Mouse (Mus musculus) frontal cortex, postnatal 36 days (tissue): ENCODE data around the gene Coil.
"Not testable (repeated sequence)": the region's sequence is repeated elsewhere in the genome, so short reads cannot be mapped to it uniquely, and the experiment has no call there.

Experiments
- DNase-seq, 2 experiments: peaks; one replicate each; pipeline ENCODE4 v3.0.0; 2022; ENCODE audit warnings: low spot score in 2 of 2

Coil gene

DNA sequence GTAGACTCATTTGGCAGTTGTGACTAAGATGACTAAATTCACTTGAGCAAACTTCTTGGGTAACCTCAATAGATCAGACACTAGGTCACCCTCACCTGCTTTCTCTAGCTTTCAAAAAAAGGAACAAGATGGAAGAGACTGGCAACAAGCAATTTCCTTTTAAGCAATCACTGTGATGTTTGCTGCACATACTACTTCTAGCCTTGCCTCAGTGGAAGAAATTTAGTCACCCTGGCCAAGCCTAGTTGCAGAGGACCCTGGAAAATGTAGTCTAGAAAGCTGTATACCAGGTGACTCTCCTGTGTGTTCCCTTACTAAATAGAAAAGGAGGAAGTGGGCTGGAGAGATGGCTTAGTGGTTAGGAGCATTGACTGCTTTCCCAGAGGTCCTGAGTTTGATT lies 36.4 kb downstream of the Coil start:
- DNase-seq, result no peak

DNA sequence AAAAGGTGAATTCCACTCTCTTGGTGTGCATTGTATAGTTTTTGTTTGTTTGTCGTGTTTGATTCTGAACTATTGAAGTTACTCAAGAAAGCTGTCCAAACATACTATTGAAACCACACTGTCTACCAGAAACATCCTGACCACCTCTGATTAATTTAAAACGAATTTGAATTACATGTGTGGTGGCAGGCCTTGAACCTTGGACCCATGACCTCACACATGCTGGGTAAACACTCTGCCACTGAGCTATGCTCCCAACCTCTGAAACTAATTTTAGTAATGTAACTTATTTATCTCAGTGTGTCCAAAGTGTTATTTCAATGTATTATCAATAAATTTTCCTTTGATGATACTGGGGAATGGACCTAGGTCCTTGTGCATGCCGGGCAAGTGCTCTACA lies 37.5 kb downstream of the Coil start:
- no peak for DNase-seq

DNA sequence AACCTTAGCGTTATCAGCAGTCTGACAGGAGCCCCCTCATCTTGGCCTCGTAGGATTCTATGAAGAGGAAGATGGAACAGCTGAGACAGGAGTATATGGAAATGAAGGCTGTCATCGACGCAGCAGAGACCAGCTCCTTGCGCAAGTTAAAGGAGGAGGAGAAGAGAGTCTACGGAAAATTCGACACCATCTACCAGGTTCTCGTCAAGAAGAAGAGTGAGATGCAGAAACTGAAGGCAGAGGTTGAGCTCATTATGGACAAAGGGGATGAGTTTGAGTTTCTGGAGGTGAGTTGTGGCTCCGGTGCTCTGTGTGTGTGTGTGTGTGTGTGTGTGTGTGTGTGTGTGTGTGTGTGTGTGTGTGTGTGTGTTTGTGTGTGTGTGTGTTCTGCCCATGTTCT lies 39.0 kb downstream of the Coil start:
- no peak for DNase-seq

DNA sequence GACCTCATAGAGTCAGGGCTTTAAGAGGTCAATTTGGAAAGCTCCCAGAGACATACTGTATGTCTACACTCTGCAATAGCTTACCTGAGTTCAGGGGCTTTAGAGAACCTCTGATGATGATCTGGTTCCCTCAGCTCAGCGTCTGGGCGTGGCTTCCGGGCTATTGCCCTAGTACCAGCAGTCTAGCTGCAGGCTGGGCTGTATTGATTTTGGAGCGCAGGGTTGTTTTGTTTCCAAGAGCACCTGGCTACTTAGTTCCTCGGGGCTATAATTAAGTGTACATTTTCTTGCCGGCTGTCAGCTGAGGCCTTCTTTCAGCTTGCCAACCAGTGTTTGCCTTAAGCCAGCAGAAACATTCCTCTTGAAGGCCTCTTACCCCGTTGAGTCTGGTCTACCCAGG lies 39.4 kb downstream of the Coil start:
- DNase-seq, result no peak

DNA sequence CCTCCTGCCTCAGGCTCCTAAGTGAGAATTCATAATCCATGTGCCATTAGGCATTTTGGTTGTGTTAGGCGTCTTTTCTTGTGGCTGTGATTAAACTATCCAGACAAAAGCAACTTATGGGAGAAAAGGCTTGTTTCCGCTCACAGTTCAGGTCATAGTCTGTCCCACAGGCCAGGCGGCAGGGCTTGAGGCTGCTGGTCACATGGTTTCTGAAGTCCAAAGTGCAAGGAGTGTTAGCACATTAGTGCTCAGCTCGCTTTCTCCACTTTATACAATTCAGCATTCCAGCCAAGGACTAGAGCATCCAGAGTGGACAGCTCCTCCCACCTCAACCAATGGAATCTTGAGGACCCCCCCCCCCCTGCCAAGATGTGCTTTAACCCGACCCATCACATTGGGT lies 42.2 kb downstream of the Coil start:
- no peak for DNase-seq

DNA sequence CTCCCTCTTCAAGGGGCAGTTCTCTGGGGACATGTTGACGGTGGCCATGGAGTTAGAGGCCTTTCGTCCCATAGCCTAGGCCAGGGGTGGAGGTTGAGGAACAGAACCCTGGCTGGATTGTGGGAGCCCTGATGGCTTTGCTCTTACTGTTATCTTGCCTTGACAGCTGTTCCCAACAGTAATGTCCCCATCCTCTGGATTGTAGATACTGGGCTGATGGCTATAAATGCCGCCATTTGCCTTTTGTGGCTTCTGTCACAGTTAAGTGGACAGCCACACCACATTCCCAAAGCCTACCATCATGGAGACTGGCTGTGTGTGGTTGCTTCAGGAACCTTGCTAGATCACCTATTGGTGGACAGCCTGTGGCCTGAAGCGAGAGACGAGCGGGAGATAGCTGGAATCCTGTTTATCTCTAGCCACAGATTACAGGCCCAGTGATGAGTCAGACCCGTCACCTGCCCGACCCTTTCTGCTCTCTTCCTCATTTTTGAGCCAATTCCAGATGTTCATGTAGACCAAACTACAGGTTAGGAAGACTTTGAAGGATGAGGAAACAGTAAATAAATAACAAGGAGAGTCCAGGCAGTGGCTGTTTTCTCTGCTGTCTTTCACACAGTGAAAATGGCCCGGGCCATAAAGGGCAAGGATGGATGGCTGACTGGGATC lies 47.6 kb downstream of the Coil start:
- no peak for DNase-seq

DNA sequence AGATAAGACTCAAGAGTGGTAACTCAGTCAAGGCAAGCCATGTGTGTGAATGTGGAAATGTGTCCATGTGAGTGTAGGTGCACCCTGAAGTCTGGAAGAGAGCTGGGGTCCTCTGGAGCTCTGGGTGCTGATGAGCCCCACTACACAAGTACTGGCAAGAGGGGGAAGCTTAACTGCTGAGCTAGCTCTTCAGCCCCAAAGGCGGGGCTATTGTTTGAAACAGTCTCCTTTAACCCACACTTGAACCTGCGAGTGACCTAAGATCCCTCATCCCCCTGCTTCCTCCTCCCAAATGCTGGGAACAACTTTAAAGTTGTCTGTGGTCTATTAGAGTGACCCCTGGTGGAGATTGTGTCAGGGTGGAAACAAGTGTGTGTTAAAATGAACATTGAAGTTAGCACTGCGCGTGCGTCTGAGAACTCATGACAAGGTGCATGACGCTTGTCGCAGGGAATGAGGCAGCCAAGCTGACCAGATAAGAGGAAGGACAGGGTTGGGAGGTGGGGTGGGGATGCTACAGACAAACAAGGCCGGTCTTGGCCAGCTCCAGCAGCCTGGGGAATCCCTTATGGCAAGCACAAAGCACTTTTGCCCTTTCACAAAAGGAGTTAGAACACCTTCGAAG lies 50.7 kb downstream of the Coil start:
- no peak for DNase-seq

DNA sequence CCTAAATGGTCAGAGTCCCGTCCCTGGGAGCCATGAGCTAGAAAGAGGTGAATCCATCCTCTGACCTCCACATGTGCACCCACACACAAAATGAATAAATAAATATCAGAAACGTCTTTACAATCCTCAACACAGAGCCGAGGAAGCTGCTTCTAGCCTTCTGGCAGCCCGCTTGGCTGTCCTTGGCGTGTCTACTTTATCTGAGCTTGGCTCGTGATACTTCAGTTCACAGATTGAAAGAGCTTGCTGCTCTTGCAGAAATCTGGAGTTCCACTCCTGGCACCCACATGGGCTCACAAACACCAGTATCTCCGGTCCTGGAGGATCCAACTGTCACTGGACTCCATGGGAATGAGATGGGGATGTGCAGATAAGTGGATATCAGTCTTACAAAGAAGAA lies 51.6 kb downstream of the Coil start:
- DNase-seq, result no peak

DNA sequence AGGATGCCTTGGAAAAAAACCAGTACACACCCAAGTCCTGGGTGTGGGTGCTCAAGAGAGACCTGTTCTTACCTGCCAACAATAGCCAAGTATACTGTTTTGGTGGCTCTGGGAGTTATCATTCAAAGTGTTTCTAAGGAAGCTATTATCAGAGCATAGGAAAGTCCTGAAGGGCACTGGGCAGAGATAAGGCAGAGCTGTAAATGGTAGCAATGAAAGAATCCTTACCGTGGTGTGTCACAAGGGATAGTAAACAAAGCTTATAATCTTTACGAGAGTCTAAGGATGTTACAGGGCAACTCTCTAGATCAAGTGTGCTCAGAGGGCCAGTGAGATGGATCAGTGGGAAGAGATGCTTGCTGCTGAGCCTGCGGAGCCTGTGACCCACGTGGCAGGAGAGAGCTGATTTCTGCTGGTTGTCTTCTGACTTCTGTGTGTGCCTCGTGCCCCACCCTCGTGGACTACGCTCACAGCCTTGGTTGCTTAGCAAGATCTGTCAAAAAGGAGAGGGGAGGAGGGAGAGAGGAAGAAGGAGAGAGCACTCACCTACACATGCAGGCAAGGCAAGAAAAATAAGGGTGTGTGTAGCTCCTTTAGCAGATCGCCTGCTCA lies 52.2 kb downstream of the Coil start:
- no peak for DNase-seq

DNA sequence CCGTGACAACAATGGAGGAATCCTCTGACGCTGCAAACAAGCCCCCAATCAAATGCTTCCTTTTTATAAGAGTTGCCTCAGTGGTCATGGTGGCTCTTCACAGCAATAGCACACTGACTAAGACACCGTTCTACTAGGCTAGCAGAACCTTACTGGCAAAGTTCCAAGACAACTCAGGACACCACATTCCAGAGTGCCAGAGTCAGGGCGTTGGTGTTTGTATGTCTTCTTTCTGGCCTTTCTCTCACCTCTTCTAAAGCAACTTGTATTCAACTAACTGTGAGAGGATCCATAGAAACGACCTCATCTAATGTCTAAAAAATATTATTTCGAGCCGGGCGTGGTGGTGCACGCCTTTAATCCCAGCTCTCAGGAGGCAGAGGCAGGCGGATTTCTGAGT lies 53.4 kb downstream of the Coil start:
- DNase-seq, result no peak

DNA sequence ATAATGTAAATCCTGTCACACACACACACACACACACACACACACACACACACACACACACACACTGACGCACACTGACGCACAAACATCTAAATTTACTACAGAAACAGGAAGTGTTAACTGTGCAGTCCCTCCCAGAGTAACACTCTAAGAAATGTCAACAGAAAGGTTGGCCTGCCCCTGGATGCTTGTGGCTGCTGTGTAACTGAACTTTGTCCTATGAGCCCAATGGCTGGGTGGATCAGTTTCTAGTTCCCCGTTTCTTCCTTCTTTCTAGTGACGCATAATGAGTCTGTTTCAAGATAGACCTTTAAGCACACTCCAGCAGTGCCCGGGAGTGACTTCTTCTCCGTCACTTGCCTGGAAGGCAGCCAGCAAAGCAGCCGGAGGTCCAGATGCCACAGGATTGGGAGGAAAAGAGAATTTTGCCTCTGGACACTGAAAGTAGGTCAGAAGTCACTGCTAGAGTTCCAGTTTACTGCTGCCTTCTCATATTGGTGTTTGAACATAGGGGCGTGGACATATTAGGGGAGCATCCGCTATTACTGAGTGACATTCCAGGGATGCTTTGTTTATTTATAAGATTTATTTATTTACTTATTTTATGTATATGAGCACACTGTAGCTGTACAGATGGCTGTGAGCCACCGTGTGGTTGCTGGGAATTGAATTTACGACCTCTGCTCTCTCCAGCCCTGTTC lies 54.3 kb downstream of the Coil start:
- DNase-seq, result no peak

DNA sequence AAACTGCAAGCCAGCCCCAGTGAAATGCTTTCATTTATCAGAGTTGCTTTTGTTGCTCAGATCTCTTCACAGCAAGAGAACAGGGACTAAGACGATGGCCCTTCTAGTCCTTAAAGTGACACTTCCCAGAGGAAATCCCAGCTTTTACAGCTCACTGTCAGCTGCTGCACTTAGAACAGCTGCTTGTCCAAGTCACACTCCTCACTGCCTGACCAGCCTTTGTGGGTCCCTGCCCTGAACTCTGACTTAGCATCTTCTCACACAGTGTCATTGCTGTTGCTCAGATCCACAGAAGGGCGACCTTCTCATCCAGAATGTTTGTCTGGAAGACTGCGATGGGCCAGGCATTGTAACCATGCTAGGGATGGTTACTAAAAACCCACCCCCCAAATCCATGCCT lies 55.6 kb downstream of the Coil start:
- DNase-seq, result no peak

DNA sequence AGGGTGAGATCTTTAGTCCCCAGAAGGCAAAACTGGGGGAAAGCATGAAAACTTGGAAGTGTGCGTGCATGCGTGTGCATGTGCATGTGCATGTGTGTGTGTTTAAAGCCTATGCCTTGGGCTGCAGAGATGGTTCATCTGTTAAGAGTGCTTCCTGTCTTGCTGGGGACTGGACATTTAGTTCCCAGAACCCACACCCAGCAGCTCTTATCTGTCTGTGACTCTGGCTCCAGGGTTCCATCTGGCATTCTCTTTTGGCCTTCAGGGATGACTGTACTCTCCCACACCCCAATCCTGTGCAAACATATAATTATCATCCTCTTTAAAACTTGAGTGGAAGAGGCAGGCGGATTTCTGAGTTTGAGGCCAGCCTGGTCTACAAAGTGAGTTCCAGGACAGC lies 56.1 kb downstream of the Coil start:
- DNase-seq, result no peak

DNA sequence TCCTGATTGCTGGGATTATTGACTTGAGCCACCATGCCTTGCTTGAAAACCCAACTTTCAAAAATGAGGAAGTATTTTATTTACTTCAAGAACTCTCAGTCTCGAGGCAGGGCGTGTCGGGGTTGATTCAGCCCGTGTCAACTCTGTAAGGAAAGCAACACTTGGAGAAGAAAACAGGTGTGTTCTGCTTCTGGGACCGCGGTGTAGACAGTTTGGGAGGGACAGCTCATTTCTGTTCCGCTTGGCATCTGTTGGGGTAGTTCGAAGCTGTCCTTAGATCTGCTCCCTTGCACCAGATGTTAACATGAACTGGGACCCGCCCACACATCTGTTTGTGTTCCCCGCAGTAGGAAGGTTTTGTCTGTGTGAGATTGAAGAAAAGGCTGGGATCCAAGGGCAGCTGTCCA lies 57.9 kb downstream of the Coil start:
- no peak for DNase-seq

DNA sequence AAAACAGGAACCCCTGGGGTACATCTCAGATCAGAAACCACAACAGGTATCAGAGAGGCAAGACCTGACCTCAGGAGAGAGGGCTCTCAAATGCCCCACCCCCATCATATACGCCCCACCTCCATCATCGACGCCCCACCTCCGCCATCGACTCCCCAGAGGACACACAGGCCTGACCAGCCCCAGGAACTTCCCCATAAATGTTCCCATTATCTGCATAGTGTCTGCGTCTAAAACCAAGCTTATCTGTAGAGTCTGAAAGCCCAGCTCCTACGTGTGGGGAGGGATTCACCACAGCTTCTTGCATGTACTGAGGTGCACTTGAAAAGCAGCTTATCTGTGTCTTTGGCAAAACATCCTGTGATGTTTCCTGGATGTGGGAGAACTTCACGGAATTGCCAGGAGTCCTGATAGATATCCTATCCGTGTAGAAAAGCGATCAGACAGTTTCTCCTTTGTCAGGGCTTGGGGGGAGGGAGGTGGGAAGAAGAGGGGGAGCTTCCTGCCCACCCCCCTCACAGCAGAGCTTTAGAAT lies 58.9 kb downstream of the Coil start:
- no peak for DNase-seq

DNA sequence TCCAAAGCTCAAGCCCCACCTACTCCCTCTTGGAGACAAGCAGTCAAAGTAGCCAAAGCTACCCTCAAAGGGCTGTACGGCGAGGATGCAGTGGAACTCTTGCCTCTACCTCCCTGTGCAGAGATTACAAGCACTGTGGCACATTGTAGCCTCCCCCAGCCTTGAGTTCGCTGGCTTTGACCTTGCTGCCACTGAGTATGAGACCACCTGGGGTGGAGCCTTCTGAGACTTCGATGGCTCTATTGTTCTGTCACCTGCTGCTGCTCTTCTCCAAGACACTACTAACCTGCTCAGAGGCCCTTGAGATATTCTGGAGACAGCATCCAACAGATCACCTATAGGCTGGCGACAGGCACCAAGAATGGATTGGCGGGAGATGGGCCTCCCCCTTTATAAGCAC lies 60.5 kb downstream of the Coil start:
- no peak for DNase-seq

DNA sequence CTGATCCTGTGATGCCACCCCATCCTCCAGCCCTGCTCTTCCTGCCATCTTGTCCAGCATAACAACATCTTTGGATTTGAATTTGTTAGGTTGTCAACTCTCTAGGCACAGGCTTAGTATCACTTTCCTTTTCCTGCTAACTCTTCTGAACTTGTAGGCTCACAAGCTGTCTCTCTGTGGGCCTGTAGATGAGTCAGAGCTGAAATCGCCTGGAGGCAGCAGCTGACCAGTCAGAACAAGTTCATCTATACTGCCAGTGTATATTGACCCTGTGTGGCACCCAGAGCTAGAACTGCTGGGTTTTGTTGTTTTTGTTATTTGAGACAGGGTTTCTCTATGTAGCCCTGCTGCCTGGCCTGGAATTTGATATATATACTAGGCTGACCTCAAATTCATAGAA lies 61.1 kb downstream of the Coil start:
- no peak for DNase-seq

DNA sequence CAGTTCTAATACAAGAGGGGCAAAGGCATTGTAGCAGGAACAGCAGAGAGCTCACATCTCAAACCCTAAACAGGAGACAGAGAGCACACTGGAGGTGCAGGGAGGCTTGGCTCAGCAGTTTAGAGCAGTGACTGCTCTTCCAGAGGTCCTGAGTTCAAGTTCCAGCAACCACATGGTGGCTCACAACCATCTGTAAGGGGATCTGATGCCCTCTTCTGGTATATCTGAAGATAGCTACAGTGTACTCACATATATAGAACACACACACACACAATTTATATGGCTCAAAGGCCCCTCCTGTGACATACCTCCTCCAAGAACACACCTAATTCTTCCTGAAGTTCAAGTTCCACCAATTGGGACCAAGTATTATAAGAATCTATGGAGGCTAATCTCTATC lies 64.5 kb downstream of the Coil start:
- DNase-seq, result no peak

DNA sequence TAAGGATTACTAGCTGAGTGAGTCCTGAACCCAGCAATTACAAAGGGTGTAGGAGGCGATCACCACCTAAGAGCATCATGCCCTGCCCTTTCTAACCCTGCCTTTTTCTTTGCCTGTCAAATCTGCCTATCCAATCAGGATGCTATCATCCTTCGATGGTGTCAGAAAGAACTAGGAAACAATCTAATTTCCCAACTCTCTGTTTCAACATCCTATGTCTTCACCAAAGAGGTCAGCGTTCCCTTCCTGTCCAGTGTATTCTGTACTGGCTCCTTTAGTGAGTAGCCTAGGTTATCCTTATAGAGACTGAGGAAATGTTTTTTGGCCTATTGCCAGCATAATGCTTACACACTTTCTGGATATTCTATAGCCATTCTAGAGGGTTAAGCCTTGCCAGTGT lies 65.5 kb downstream of the Coil start:
- DNase-seq, result no peak

DNA sequence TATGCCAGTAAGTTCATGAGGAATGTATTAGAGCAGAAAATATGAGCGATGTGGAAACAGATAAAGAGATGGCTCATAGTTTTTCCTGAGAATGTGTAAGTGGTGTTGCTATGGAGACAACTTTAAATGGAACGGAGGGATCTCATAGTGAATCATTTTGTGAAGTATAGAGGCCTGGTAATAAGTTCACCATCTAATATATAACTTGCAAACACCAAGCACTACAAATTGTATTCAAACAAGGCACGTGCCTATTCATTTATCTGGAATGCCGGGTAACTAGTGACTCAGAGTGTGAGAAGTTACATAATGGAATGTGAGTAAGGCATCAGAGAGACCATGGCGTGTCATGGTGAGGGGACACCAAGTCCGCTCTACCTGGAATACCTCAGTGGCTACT lies 68.4 kb downstream of the Coil start:
- no peak for DNase-seq

DNA sequence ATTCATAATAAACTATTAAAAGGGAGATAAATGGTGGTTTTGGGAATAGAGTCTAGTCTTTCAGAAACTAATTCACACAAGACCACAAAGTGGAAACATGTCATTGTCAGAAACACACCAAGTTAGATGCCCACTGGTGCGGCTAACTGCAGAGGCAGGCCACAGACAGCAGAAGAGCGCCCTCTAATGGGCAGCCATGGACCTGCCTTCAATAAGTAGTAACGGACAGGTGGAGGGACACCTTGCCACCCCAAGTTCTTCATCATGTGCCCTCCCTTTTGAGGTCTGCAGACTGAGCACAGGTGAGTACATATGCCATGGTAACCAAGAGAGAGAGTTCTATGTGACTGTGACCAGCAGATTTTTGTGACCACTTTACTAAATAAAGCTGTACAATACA lies 69.3 kb downstream of the Coil start:
- DNase-seq, result peak; percentile 31 to 64

DNA sequence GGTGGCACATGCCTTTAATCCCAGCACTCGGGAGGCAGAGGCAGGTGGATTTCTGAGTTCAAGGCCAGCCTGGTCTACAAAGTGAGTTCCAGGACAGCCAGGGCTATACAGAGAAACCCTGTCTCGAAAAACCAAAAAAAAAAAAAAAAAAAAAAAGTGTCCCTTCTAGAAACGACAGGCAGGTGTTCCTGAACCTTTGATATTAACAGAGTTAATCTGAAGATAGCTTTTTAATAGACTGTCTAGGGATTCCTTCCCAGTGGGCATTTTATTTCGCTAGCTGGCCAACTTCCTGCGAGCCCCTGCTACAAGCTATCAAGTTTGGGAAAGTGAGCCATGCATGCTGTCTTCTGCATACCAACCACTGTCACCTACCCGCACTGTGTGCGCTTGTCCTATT lies 71.0 kb downstream of the Coil start:
- DNase-seq, result not testable (repeated sequence)
